Mouse (Mus musculus) v-Abl transformed pro-B cells (cell line): ENCODE measurements around the gene Eif3m.

ENCODE experiments used
- in situ Hi-C, 2 experiments: fragments of 400-800 bp; cut with MboI; formaldehyde crosslinking; loops; one replicate each; pipeline ENCODE4 v1.15.1; 2025; ENCODE audit not compliant: unreplicated experiment in 2 of 2

The Eif3m gene

DNA sequence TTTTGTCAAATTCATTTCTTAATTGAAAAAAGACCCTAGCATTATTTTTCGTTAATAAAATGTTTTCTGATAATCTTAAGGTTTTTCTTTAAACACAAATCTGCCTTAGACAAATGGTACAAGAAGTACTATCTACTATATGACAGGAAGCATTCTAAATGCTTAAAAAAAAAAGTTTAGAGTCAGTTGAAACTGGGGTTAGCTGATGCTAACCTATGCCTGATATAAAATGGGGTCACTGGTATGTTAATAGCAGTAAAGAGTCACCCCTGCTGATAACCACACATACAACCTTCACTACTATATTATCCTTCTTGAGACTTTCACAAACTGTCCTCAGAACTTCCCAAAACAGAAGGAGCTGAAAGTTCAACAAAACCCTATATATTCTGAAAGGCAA lies 2.6 kb upstream of the Eif3m start:
- in situ Hi-C loops = loop anchor here (25.0 kb wide), 3 partner anchors 582 to 1943 kb away; partner anchors contain the start of genes Arl14ep (in 2 of the 2) and Dnajc24 (in 1 of the 2)

- in situ Hi-C loops = loop anchor here (25.0 kb wide), 3 partner anchors 581 to 1944 kb away; partner anchors contain the start of genes Arl14ep (in 2 of the 2) and Dnajc24 (in 1 of the 2)
Observed at GRCm38 (mm10) chr2:105017802-105018201, 922 bp upstream of the Eif3m start.

GRCm38 (mm10) chr2:105016192-105016966 lies 501 bp downstream of the Eif3m start:
- in situ Hi-C loops = loop anchor here (25.0 kb wide), 3 partner anchors 579 to 1946 kb away; partner anchors contain the start of genes Arl14ep (in 2 of the 2) and Dnajc24 (in 1 of the 2)

GRCm38 (mm10) chr2:105007236-105007635 lies 9.6 kb downstream of the Eif3m start:
- in situ Hi-C loops = loop anchor here (25.0 kb wide), 3 partner anchors 570 to 1955 kb away; partner anchors contain the start of genes Arl14ep (in 2 of the 2) and Dnajc24 (in 1 of the 2)

DNA sequence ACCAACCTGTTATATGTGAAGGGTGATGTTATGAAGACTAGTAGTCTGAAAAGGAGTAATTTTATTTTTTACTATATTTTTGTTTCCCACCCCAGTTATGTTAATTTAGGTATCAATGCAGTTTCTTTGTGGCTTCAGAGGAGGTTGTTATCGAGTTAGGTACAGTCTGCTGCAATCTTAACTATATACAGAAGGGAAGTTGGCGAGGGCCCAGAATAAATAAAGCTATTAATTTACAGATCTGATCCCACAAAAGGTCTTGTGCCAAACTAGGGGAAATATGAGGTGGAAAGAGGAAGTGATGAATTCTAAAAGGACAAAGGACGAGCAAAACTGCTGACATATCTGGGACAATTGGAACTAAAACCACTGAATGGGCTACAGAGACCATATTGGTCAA lies 20.7 kb downstream of the Eif3m start:
- in situ Hi-C loops = loop anchor here in 1 of 2 experiments (10.0 kb wide), 1 partner anchor 941 kb away; no protein-coding TSS in a partner anchor

GRCm38 (mm10) chr2:104994436-104994835 lies 22.4 kb downstream of the Eif3m start:
- in situ Hi-C loops = loop anchor here in 1 of 2 experiments (10.0 kb wide), 1 partner anchor 940 kb away; no protein-coding TSS in a partner anchor

GRCm38 (mm10) chr2:104988974-104989373 lies 27.9 kb downstream of the Eif3m start:
- in situ Hi-C loops = no loop called here

DNA sequence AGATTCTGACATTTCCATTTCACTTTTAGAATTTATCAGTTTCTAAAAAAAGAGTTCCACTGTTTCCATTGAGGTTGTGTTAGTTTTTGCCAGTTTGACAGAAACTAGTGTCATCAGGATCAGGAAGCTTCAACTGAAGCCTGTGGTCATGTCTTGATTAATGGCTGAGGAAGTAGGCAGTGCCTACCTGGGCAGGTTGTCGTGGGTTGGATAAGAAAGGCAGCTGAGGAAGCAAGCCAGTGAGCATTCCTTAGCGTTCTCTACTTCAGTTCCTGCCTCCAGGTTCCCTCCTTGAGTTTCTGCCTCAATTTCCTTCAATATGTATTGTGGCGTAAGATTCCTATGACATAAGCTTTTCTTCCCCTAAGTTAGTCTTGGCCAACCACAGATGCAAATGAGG lies 31.1 kb downstream of the Eif3m start:
- in situ Hi-C loops = no loop called here

GRCm38 (mm10) chr2:104981712-104982111 lies 35.2 kb downstream of the Eif3m start:
- in situ Hi-C loops = no loop called here

- in situ Hi-C loops = no loop called here
Observed at GRCm38 (mm10) chr2:104964492-104964891, 52.4 kb downstream of the Eif3m start.
